Mouse (Mus musculus) embryonic fibroblast, embryonic 13.5 days (primary cell): ENCODE measurements around the gene Pck1.

ENCODE experiments used
- CTCF ChIP-seq: IDR thresholded peaks from 2 replicates; pipeline ENCODE4 v1.5.1; 2011; ENCODE audit warnings: mild to moderate bottlenecking, control low read depth, low read length, moderate library complexity, borderline replicate concordance; ENCODE audit not compliant: insufficient read depth
- POLR2A ChIP-seq: IDR thresholded peaks from 2 replicates; pipeline ENCODE4 v1.6.1; 2011; ENCODE audit warnings: low read depth, mild to moderate bottlenecking, control low read depth, low read length, moderate library complexity

DNA sequence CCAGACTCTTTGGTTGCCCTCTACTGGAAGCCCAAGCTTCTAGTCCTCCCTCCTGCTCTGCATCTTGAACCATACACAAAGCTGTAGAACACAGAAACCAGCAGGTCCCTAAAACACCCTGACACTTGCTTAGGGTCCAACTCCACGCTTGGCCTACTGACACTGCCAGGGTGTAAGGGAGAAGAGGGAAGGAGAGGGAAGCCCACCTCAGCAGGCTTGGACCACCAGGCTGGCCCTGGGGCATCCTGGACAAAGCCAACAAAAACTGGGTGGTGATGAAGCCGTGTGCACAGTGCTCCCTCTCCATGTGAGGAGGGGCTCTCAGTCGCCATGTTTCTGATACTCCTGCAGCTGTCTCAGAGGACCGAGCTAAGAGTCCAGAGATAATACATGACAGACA, 27.2 kb downstream of the Pck1 start:
- no peak for TF ChIP-seq POLR2A
- no peak for TF ChIP-seq CTCF
